Mouse (Mus musculus) hindbrain, embryonic 12.5 days (tissue): Measurements from ENCODE around the gene Gm42517. TPM values are rescaled to one million over a fixed set of nuclear protein-coding genes. Genes with fewer than 3 reads are reported as not detected.

Experiments
- ATAC-seq: fragments of 200-750 bp; cut with Nextera tagmentation; 2 replicates; pipeline ENCODE4 v1.8.0; 2017; ENCODE audit warnings: moderate TSS enrichment; ENCODE audit not compliant: low FRiP score
- H3K27ac ChIP-seq: fragments of 300-500 bp; sonication (generic); 2 replicates; pipeline ENCODE4 v1.5.1; 2016; ENCODE audit warnings: mild to moderate bottlenecking
- H3K27me3 ChIP-seq: fragments of 300-500 bp; sonication (generic); 2 replicates; pipeline ENCODE4 v1.6.1; 2016; ENCODE audit warnings: mild to moderate bottlenecking
- H3K36me3 ChIP-seq: fragments of 300-500 bp; sonication (generic); 2 replicates; pipeline ENCODE4 v1.6.1; 2016; ENCODE audit warnings: mild to moderate bottlenecking
- H3K4me1 ChIP-seq: fragments of 300-500 bp; sonication (generic); 2 replicates; pipeline ENCODE4 v1.6.1; 2016
- H3K4me2 ChIP-seq: fragments of 300-500 bp; sonication (generic); replicated peaks from 2 replicates; pipeline ENCODE4 v1.6.1; 2016; ENCODE audit warnings: mild to moderate bottlenecking
- H3K4me3 ChIP-seq: fragments of 300-500 bp; sonication (generic); 2 replicates; pipeline ENCODE4 v1.5.1; 2016; ENCODE audit warnings: mild to moderate bottlenecking
- H3K9ac ChIP-seq: fragments of 300-500 bp; sonication (generic); 2 replicates; pipeline ENCODE4 v1.6.1; 2016; ENCODE audit warnings: mild to moderate bottlenecking, moderate library complexity
- H3K9me3 ChIP-seq: fragments of 300-500 bp; sonication (generic); replicated peaks from 2 replicates; pipeline ENCODE4 v1.6.1; 2016; ENCODE audit warnings: mild to moderate bottlenecking
- WGBS: fragments of 180-500 bp; shearing (Covaris S2); methylation state at CpG from one replicate; pipeline ENCODE4 v1.1.7; 2016; 5-methylcytosine and 5-hydroxymethylcytosine counted together
- polyA plus RNA-seq: library from polyadenylated mRNA; unstranded; fragments of >200 nt; fragmentation: Nextera tagmentation; extraction: Ambion mirVana; gene quantifications from 2 replicates; pipeline ENCODE4 v1.2.1, GENCODE M21; 2016

The Gm42517 gene
- polyA plus RNA-seq, 1 experiment from 2014 or later, result 0.14 TPM

- Histone ChIP-seq H3K27me3 (peaks cover 89% of the 10 kb centered on the region), H3K4me1 (peaks cover 29% of the 10 kb centered on the region), H3K36me3 (no peaks in the 10 kb centered on the region), H3K4me2 (peak overlapping the region; percentile 97), H3K9ac (no peak overlapping the region), H3K9me3 (no peaks in the 10 kb centered on the region), H3K27ac (no peak overlapping the region), H3K4me3 (peak overlapping the region; percentile 62)
- WGBS, result 1% methylated on average over 49 of the region's 49 CpGs
- no peak for ATAC-seq
These were observed 1.3 kb upstream of the Gm42517 start for GRCm38 (mm10) chr5:108368851-108369621.

DNA sequence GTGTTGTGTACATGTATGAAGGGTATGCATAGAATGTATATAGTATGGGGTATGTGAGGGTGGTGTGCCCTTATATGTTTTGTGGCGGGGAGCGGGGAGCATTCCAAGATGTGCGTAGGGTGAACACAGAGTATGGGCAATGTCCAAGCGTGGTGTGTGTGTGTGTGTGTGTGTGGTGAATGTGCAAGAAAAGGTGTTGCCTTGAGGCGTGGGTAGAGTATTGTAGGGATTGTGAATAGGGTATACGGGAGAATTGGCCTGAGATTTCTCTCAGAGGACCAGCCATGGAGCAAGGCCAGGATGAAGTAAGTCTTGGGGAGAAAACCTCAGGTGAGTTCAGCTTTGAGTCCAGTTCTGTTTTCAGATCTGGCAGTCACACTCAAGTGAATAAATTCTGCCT lies 724 bp upstream of the Gm42517 start:
- 7% methylated on average over 6 of the region's 6 CpGs for WGBS
- H3K4me1 ChIP-seq, result peaks cover 29% of the 10 kb centered on the region
- ATAC-seq, result no peak
- peaks cover 91% of the 10 kb centered on the region for H3K27me3 ChIP-seq
- no peaks in the 10 kb centered on the region for H3K9me3 ChIP-seq
- no peak overlapping the region for H3K27ac ChIP-seq
- H3K4me2 ChIP-seq, result peak overlapping the region; percentile 97
- no peak overlapping the region for H3K9ac ChIP-seq
- H3K4me3 ChIP-seq, result peak overlapping the region; percentile 62
- no peaks in the 10 kb centered on the region for H3K36me3 ChIP-seq

DNA sequence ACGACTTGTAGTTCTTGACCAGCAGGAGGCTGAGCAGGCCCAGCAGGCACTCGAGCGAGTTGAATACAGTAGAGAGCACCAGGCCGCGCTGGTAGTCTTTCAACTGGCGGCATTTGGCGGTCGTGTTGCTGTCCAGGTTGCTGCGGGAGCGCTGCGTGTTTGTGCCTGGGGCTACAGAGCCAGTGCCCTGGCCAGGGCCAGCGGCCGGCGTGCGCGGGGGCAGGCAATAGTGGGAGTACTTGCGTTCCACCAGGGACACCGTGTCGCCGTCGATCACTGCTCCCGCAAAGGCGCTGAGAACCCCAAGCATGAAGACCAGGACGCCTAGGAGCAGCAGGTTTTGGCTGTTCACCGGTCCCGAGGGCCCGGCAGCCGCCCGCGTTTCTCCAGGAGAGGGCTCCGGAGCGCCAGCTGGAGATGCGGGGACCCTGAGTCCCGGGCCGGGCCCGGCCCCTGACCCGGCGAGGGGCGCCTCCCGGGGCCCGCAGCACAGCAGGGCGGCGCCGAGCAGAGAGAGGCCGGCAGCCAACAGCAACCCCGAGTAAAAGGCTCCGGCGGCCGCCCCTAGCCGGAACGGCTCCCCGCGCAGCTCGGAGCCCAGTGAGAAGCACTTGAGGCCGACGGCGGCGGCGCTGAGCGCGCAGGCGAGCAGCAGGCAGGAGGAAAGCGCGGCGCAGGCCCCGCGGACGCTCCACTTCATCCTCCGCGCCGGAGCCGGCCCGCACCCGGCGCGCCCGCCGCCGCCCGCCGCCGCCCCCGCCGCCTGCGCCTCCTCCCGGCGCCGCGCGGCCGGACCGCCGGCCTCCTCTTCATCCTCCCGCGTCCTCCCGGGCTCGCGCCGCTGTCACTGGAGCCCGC lies 509 bp downstream of the Gm42517 start:
- no peaks in the 10 kb centered on the region for H3K36me3 ChIP-seq
- H3K9ac ChIP-seq, result peak overlapping the region; percentile 67

DNA sequence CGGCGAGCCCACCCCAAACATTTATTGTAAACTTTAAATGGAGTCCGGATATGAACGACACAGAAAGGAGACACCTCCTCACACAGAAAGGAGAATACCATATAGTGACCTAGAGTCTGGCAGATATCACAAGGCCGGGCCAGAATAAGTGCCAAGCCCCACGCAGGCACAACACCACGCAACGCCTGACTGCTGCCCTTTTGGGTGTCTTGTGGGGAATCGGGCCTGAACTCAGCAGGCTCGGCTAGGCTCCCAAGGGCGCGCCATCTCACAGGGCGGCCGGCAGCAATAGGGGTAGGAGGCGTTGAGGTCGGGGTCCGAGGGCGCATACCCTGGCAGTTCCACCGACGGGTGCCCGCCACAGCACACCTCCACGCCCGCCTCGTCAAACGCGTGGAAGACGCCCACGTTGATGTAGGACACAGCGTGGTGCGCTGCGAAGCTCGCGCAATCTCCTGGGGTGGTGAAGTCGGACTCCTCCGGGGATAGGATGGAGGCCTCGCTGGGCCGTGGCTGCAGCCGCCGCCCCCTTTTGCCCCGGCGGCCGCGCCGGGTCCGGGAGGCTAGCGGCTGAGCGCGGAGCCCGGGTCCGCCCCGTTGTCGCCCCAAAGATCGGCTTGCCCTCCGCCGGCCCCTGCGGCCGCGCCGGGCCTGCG lies 1.3 kb downstream of the Gm42517 start:
- no peaks in the 10 kb centered on the region for H3K36me3 ChIP-seq
- H3K27ac ChIP-seq, result no peak overlapping the region
- peaks cover 85% of the 10 kb centered on the region for H3K27me3 ChIP-seq
- peak overlapping the region; percentile 97 for H3K4me2 ChIP-seq
- H3K4me3 ChIP-seq, result peak overlapping the region; percentile 62
- no peaks in the 10 kb centered on the region for H3K9me3 ChIP-seq
- peaks cover 29% of the 10 kb centered on the region for H3K4me1 ChIP-seq
- peak overlapping the region; percentile 53; the same call in 1 of the 2 replicates for H3K9ac ChIP-seq
- ATAC-seq, result peak; percentile 23
- 2% methylated on average over 60 of the region's 60 CpGs for WGBS

More for the DNA sequence above, 509 bp downstream of the Gm42517 start:
- peak; percentile 62 for ATAC-seq
- Histone ChIP-seq H3K4me1 (peaks cover 29% of the 10 kb centered on the region), H3K27ac (no peak overlapping the region), H3K9me3 (no peaks in the 10 kb centered on the region), H3K27me3 (peaks cover 92% of the 10 kb centered on the region), H3K4me3 (peak overlapping the region; percentile 62), H3K4me2 (peak overlapping the region; percentile 97)
- WGBS, result under 1% methylated on average over 65 of the region's 100 CpGs

GRCm38 (mm10) chr5:108362330-108362729 lies 5.4 kb downstream of the Gm42517 start:
- WGBS, result 22% methylated on average over 3 of the region's 3 CpGs
- peaks cover 47% of the 10 kb centered on the region for H3K27me3 ChIP-seq
- peaks cover 11% of the 10 kb centered on the region for H3K4me1 ChIP-seq
- no peak overlapping the region for H3K4me2 ChIP-seq
- H3K27ac ChIP-seq, result no peak overlapping the region
- ATAC-seq, result no peak
- H3K9me3 ChIP-seq, result no peaks in the 10 kb centered on the region
- no peak overlapping the region for H3K4me3 ChIP-seq
- no peaks in the 10 kb centered on the region for H3K36me3 ChIP-seq
- H3K9ac ChIP-seq, result no peak overlapping the region

- Histone ChIP-seq H3K27me3 (peaks cover 27% of the 10 kb centered on the region), H3K4me3 (no peak overlapping the region), H3K9me3 (no peaks in the 10 kb centered on the region), H3K9ac (no peak overlapping the region), H3K4me2 (no peak overlapping the region), H3K4me1 (no peaks in the 10 kb centered on the region), H3K27ac (no peak overlapping the region), H3K36me3 (no peaks in the 10 kb centered on the region)
- 90% methylated on average over 4 of the region's 4 CpGs for WGBS
- no peak for ATAC-seq
These were observed 7.5 kb downstream of the Gm42517 start for GRCm38 (mm10) chr5:108360211-108360610.

DNA sequence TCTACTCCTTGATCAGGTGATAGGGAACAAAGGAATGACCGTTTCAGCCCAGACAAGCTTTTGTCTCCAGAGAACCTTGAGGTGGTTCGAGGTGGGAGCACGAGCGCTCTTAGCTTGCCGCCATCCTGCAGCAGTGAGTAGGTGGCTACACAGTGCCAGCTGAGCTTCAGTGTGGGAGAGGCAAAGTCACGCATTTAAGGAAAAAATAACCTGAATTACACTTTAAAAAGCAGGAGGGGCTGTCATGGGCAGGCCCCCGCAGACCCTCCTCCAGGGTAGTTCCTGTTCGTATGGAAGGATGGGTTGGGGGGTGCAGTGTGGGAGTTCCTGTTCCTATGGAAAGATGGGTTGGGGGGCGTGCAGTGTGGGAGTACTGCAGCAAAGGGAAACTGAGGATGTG lies 8.2 kb downstream of the Gm42517 start:
- 86% methylated on average over 9 of the region's 9 CpGs for WGBS
- no peak overlapping the region for H3K9ac ChIP-seq

DNA sequence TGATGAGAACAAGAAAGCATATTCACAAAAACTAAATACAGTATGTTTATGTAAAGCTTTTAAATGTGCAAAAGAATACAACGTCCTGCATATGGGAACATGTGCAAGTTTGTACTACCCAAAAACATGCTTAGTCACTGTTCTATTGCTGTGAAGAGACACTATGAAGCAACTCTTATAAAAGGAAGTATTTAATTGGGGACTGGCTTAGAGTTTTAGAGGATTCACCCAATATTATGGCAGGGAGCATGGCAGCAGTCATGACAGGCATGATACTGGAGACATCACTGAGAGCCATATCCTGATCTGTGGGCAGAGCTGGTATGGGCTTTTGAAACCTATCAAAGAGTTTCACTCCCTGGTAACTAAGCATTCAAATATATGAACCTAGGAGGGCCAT lies 9.9 kb downstream of the Gm42517 start:
- Histone ChIP-seq H3K9me3 (no peaks in the 10 kb centered on the region), H3K9ac (no peak overlapping the region), H3K36me3 (no peaks in the 10 kb centered on the region), H3K27ac (no peak overlapping the region), H3K27me3 (peaks cover 4% of the 10 kb centered on the region), H3K4me1 (no peaks in the 10 kb centered on the region), H3K4me3 (no peak overlapping the region), H3K4me2 (no peak overlapping the region)
- 95% methylated on average over 1 of the region's 1 CpGs for WGBS
- ATAC-seq, result no peak

More for the DNA sequence above, 8.2 kb downstream of the Gm42517 start:
- ATAC-seq, result no peak
- Histone ChIP-seq H3K27ac (no peak overlapping the region), H3K27me3 (peaks cover 20% of the 10 kb centered on the region), H3K4me1 (no peaks in the 10 kb centered on the region), H3K36me3 (no peaks in the 10 kb centered on the region), H3K4me3 (no peak overlapping the region), H3K4me2 (no peak overlapping the region), H3K9me3 (no peaks in the 10 kb centered on the region)

DNA sequence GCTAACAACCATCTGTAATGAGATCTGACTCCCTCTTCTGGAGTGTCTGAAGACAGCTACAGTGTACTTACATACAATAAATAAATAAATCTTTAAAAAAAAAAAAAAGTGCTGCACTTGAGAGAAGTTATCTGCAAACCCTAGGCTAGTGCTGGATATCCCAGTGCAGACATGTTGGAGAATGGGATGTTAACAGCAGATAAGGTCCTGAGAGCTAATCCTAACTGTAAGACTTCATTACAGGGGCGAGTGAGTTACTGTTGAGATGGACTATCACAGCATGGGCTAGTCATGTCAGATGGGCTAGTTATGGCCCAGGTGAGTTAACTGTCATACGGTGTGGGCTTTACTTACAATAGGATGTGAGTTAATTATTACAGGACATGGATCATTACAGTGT lies 13.7 kb downstream of the Gm42517 start:
- H3K9ac ChIP-seq, result no peak overlapping the region
- WGBS, result 89% methylated on average over 2 of the region's 2 CpGs
- 0 out of 2 replicates have a peak, but pooled peaks cover 3% of the 10 kb centered on the region for H3K36me3 ChIP-seq

GRCm38 (mm10) chr5:108349511-108350148 lies 18.1 kb downstream of the Gm42517 start:
- H3K36me3 ChIP-seq, result peaks cover 25% of the 10 kb centered on the region
- H3K9me3 ChIP-seq, result no peaks in the 10 kb centered on the region
- no peak overlapping the region for H3K27ac ChIP-seq
- ATAC-seq, result no peak
- no peak overlapping the region for H3K4me3 ChIP-seq
- no peak overlapping the region for H3K4me2 ChIP-seq
- 96% methylated on average over 9 of the region's 9 CpGs for WGBS
- H3K4me1 ChIP-seq, result no peaks in the 10 kb centered on the region
- no peaks in the 10 kb centered on the region for H3K27me3 ChIP-seq
- H3K9ac ChIP-seq, result no peak overlapping the region

More for the DNA sequence above, 13.7 kb downstream of the Gm42517 start:
- Histone ChIP-seq H3K4me1 (no peaks in the 10 kb centered on the region), H3K4me3 (no peak overlapping the region), H3K27ac (no peak overlapping the region), H3K27me3 (no peaks in the 10 kb centered on the region), H3K4me2 (no peak overlapping the region), H3K9me3 (no peaks in the 10 kb centered on the region)
- no peak for ATAC-seq

DNA sequence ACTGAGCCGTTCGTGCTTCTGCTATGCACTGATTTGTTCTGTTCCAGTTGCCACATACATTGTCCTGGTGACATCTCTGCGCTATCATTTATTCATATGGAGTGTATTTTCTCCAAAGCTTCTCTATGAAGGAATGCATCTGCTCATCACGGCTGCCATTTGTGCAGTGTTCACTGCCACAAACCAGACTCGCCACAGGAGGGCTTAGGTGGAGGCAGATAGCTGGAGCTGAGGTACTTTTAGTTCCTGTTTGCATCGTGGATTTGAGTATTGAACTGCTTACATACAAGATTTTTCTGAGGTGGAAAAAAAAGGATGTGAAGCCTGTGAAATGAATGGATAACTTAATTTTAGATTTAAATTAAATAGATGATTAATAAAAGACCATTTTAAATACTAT lies 19.9 kb downstream of the Gm42517 start:
- no peak overlapping the region for H3K4me2 ChIP-seq
- H3K4me1 ChIP-seq, result no peaks in the 10 kb centered on the region
- no peak overlapping the region for H3K27ac ChIP-seq
- 88% methylated on average over 6 of the region's 6 CpGs for WGBS
- no peak overlapping the region for H3K9ac ChIP-seq
- no peak overlapping the region for H3K4me3 ChIP-seq
- ATAC-seq, result no peak
- H3K36me3 ChIP-seq, result peaks cover 40% of the 10 kb centered on the region
- no peaks in the 10 kb centered on the region for H3K9me3 ChIP-seq
- H3K27me3 ChIP-seq, result no peaks in the 10 kb centered on the region
